Mouse (Mus musculus) heart, embryonic 16.5 days (tissue): ENCODE results near the gene Grip1. TPM values are rescaled to one million over a fixed set of nuclear protein-coding genes. Genes with fewer than 3 reads are reported as not detected.

Source experiments
- ATAC-seq: fragments of 200-750 bp; cut with Nextera tagmentation; replicated peaks from 2 replicates; pipeline ENCODE4 v1.8.0; 2017; ENCODE audit warnings: moderate number of reproducible peaks; ENCODE audit not compliant: insufficient read depth, low FRiP score; ENCODE audit errors: extremely low read depth
- H3K27ac ChIP-seq: fragments of 300-500 bp; sonication (generic); 2 replicates; pipeline ENCODE4 v1.5.1; 2014; ENCODE audit warnings: mild to moderate bottlenecking, low read length, control low read depth, moderate library complexity
- H3K27me3 ChIP-seq: fragments of 300-500 bp; sonication (generic); 2 replicates; pipeline ENCODE4 v1.6.1; 2014; ENCODE audit warnings: low read length, mixed read lengths; ENCODE audit not compliant: control insufficient read depth, insufficient read depth
- H3K36me3 ChIP-seq: fragments of 300-500 bp; sonication (generic); 2 replicates; pipeline ENCODE4 v1.6.1; 2014; ENCODE audit not compliant: control insufficient read depth, insufficient read depth
- H3K4me1 ChIP-seq: fragments of 300-500 bp; sonication (generic); 2 replicates; pipeline ENCODE4 v1.6.1; 2014; ENCODE audit warnings: low read length, mixed read lengths; ENCODE audit not compliant: control insufficient read depth, insufficient read depth
- H3K4me2 ChIP-seq: fragments of 300-500 bp; sonication (generic); 2 replicates; pipeline ENCODE4 v1.6.1; 2014; ENCODE audit warnings: low read depth, mild to moderate bottlenecking, control low read depth, low read length
- H3K4me3 ChIP-seq: fragments of 300-500 bp; sonication (generic); 2 replicates; pipeline ENCODE4 v1.5.1; 2014; ENCODE audit warnings: mild to moderate bottlenecking, control low read depth, low read length
- H3K9ac ChIP-seq: fragments of 300-500 bp; sonication (generic); 2 replicates; pipeline ENCODE4 v1.6.1; 2014; ENCODE audit warnings: low read length, control low read depth
- H3K9me3 ChIP-seq: fragments of 300-500 bp; sonication (generic); replicated peaks from 2 replicates; pipeline ENCODE4 v1.6.1; 2016; ENCODE audit warnings: low read length; ENCODE audit not compliant: control insufficient read depth
- WGBS: fragments of 180-500 bp; shearing (Covaris S2); extraction: QIAGEN DNeasy Blood & Tissue Kit; methylation state at CpG from one replicate; pipeline ENCODE4 v1.1.7; 2014; 5-methylcytosine and 5-hydroxymethylcytosine counted together
- polyA plus RNA-seq: library from polyadenylated mRNA; unstranded; fragments of >200 nt; fragmentation: Nextera tagmentation; extraction: Ambion mirVana; gene quantifications from 2 replicates; pipeline ENCODE4 v1.2.1, GENCODE M21; 2015

The Grip1 gene
- polyA plus RNA-seq, 1 experiment from 2014 or later, result 1.6 TPM

DNA sequence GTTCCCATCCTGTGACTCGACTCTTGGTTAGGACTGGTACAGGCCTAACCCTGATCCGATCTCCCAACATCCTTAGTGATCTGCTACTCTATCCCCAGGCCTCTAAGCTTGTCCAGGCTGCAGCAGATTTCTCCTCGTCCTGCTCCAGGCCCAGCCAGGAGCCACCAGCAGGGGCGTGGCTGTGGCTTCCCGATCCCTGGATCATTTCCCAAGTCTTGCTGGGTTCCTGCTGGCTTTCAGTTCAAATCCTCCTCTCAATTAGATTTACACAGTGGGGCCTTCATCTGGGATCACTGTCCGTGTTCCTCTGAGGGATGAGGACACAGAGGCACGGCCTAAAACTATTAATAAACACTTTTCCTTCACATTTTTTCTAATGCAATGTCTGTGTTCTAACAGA is 25.5 kb upstream of the Grip1 start:
- Histone ChIP-seq H3K27me3 (no peaks in the 10 kb centered on the region), H3K9ac (no peak overlapping the region), H3K4me3 (no peak overlapping the region), H3K27ac (no peak overlapping the region), H3K9me3 (no peaks in the 10 kb centered on the region), H3K4me1 (no peaks in the 10 kb centered on the region), H3K36me3 (no peaks in the 10 kb centered on the region), H3K4me2 (no peak overlapping the region)
- WGBS, result 63% methylated on average over 7 of the region's 7 CpGs
- no peak for ATAC-seq

DNA sequence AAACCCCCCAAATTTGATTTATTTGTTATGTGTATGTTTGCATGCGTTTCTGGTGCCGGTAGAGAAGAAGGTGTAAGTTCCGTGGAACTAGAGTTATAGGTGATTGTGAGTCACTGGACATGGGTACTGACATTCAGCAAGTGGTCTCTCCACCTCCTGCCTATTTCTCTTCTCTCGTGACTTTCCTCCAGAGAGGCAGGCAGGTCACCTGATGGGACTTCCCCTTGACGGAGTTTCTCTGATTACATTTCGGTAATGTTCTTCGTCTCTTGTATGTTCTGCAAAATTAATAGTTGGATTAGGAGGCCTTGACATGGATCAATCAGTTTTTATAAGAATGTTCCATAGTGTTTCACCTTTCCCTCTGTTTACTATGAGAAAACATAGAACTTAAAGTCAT is 23.4 kb upstream of the Grip1 start:
- Histone ChIP-seq H3K27ac (no peak overlapping the region), H3K4me2 (no peak overlapping the region), H3K36me3 (no peaks in the 10 kb centered on the region), H3K9me3 (no peaks in the 10 kb centered on the region), H3K4me3 (no peak overlapping the region), H3K27me3 (no peaks in the 10 kb centered on the region), H3K9ac (no peak overlapping the region), H3K4me1 (no peaks in the 10 kb centered on the region)
- ATAC-seq, result no peak
- whole genome bisulfite sequencing, result 80% methylated on average over 7 of the region's 7 CpGs

DNA sequence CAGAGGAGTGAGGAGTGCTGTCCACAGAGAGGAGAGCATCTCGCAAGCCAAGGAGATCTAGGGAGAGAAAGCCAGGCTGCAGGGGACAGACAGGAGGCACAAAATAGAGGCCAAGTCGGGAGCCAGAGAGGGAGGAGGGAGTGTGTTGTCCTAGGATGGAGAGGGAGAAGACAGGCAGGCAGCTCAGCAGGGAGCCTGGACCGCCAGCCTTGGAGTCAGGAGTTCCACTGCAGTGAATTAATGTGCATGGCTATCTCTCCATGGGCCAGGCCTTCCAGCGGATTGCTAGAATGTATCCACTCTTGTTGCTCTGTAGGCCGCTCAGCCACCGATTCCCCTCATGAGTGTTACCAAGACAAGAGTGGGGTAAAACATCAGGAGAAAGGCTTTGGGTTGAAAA is 21.8 kb upstream of the Grip1 start:
- H3K9me3 ChIP-seq, result no peaks in the 10 kb centered on the region
- H3K27me3 ChIP-seq, result no peaks in the 10 kb centered on the region
- WGBS, result 65% methylated on average over 6 of the region's 6 CpGs
- no peaks in the 10 kb centered on the region for H3K4me1 ChIP-seq
- H3K27ac ChIP-seq, result no peak overlapping the region
- no peak overlapping the region for H3K9ac ChIP-seq
- no peak overlapping the region for H3K4me2 ChIP-seq
- H3K4me3 ChIP-seq, result no peak overlapping the region
- H3K36me3 ChIP-seq, result no peaks in the 10 kb centered on the region
- no peak for ATAC-seq

DNA sequence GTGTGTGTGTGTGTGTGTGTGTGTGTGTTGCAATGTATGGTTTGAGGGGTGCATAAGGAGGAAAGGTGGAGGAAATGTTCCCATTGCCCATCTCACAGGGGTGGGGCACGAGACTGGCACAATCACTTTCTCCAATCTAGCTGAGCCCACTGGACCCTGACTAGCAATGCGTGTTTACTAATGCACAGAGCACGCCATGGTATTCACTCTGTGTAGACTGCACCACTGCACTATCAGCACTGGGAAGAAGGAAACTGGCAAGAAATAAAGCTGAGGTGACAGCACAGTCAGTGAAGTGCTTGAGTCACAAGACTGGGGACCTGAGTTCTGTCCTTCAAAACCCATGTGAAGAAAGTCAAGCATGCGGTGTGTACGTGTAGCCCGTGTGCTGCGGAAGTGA is 17.8 kb upstream of the Grip1 start:
- H3K4me1 ChIP-seq, result no peaks in the 10 kb centered on the region
- 72% methylated on average over 7 of the region's 7 CpGs for WGBS
- no peak for ATAC-seq
- H3K9me3 ChIP-seq, result no peaks in the 10 kb centered on the region
- no peak overlapping the region for H3K4me3 ChIP-seq
- H3K27ac ChIP-seq, result no peak overlapping the region
- H3K4me2 ChIP-seq, result no peak overlapping the region
- H3K9ac ChIP-seq, result no peak overlapping the region
- no peaks in the 10 kb centered on the region for H3K36me3 ChIP-seq
- no peaks in the 10 kb centered on the region for H3K27me3 ChIP-seq

DNA sequence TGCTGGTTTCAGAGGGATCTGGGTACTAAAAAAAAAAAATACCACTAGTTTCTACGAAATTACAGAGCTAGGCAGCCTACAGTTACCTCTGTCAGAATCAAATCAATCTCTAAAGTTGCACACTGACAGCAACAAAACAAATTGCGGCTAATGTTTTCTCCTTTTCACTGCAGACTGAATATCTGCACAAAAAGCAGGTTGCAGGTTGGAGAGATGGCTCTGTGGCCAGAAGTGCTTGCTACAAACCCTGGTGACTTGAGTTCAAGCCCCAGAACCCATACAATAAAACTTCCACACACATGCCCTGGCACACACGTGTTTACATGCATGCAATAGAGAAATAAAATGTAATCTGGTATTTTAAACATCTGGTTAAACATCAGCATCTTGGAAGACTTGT is 16.3 kb upstream of the Grip1 start:
- no peak overlapping the region for H3K4me2 ChIP-seq
- no peak overlapping the region for H3K27ac ChIP-seq
- H3K4me3 ChIP-seq, result no peak overlapping the region
- H3K36me3 ChIP-seq, result no peaks in the 10 kb centered on the region
- 73% methylated on average over 3 of the region's 3 CpGs for WGBS
- H3K4me1 ChIP-seq, result no peaks in the 10 kb centered on the region
- no peak overlapping the region for H3K9ac ChIP-seq
- no peak for ATAC-seq
- no peaks in the 10 kb centered on the region for H3K27me3 ChIP-seq
- H3K9me3 ChIP-seq, result no peaks in the 10 kb centered on the region

DNA sequence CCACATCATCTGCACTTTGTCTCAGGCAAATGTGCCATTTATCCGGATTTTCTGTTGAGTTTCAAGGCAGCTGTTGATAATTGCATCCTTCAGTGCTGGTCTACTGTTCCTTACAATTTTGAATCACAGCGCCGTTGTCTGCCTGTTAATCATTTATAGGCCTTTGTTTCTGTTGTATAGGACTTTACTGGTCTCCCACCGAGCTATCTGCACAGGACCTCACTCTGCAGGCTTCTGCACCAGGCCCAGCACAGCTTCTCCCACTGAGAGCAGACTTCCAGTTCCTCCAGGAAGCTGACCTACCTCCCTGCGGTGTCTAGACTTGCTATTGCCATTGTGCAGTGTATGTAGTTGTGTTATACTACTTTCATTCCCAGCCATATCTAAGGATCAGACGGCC is 11.9 kb upstream of the Grip1 start:
- Histone ChIP-seq H3K36me3 (no peaks in the 10 kb centered on the region), H3K4me1 (no peaks in the 10 kb centered on the region), H3K27me3 (0 out of 2 replicates have a peak, but pooled peaks cover 3% of the 10 kb centered on the region), H3K9me3 (no peaks in the 10 kb centered on the region), H3K27ac (no peak overlapping the region), H3K4me2 (no peak overlapping the region), H3K4me3 (no peak overlapping the region), H3K9ac (no peak overlapping the region)
- ATAC-seq, result no peak
- 67% methylated on average over 6 of the region's 6 CpGs for WGBS

DNA sequence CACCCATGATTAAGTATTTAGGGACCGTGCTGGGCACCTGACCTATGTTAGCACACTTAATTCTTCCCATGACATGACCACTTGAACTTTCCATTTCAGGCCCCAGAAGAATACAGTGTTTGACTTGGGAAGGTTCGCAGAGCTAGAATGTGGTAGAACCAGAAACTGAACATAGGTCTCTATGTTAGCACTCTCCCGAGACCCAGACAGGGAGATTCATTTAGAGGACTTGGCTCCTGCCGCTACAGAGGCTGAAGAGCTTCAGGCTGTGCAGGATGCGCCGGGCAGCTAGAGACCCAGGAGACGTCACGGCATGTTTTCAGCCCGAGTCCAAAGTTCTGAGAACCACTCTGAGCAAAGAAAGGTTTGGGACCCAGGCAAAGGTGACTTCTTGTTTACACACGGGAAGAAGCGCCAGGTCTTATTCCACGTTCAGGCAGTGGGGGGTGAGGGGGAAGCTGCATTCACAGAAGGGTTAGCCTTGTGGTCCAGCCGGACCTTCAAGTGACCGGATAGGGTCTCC is 6.2 kb upstream of the Grip1 start:
- H3K36me3 ChIP-seq, result no peaks in the 10 kb centered on the region
- WGBS, result 77% methylated on average over 14 of the region's 14 CpGs
- no peak overlapping the region for H3K9ac ChIP-seq
- peaks cover 6% of the 10 kb centered on the region; the same call in 1 of the 2 replicates for H3K27me3 ChIP-seq
- no peaks in the 10 kb centered on the region for H3K4me1 ChIP-seq
- H3K4me3 ChIP-seq, result no peak overlapping the region
- ATAC-seq, result no peak
- H3K27ac ChIP-seq, result no peak overlapping the region
- no peaks in the 10 kb centered on the region for H3K9me3 ChIP-seq
- no peak overlapping the region for H3K4me2 ChIP-seq

DNA sequence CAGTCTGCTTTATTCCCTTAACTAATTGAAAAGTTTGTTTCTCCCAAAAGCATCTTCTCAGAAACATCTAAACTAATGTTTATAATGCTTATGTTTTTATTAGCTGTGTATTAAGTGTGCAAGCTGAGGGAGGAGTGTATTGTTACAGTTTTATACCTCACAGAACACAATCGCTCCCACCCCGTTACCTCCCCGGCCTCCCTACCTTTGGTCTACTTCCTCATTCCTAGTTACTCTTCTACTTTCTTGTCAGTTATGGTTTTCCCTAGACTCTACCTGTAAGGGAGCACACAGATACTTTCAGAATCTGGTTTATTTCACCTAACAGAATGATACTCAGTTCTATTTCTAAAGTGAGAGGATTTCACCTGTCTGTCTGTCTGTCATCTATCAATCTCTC is 5.7 kb upstream of the Grip1 start:
- Histone ChIP-seq H3K4me2 (no peak overlapping the region), H3K36me3 (no peaks in the 10 kb centered on the region), H3K9me3 (no peaks in the 10 kb centered on the region), H3K4me3 (no peak overlapping the region), H3K27me3 (peaks cover 6% of the 10 kb centered on the region; the same call in 1 of the 2 replicates), H3K9ac (no peak overlapping the region), H3K27ac (no peak overlapping the region), H3K4me1 (no peaks in the 10 kb centered on the region)
- ATAC-seq, result no peak
- WGBS, result 83% methylated on average over 3 of the region's 3 CpGs

DNA sequence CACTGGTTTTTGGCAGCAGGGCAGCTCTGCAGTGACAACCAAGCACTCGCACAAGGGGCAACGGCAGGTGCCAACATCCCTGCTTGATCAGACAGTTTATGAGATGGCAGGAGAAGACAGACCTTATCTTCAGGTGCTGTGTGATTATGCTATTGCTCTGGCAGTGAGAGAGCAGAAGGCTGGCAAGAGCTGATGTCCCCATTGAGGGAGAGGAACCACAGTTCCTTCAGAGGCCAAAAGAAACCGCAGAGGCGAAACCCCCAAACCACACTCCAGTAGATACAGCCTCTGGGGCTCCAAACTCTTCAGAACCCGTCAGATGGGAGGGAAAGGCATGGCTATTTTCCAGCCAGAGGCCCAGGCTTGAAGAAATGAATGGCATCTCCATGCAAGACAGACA is 932 bp upstream of the Grip1 start:
- no peak overlapping the region for H3K27ac ChIP-seq
- WGBS, result 37% methylated on average over 5 of the region's 5 CpGs
- no peak for ATAC-seq
- H3K4me2 ChIP-seq, result no peak overlapping the region; the same call in 1 of the 2 replicates
- peaks cover 12% of the 10 kb centered on the region for H3K4me1 ChIP-seq
- H3K27me3 ChIP-seq, result peaks cover 5% of the 10 kb centered on the region; the same call in 1 of the 2 replicates
- H3K9me3 ChIP-seq, result no peaks in the 10 kb centered on the region
- H3K36me3 ChIP-seq, result no peaks in the 10 kb centered on the region
- H3K9ac ChIP-seq, result no peak overlapping the region
- no peak overlapping the region for H3K4me3 ChIP-seq
